Mouse (Mus musculus): Measurements from ENCODE around the gene Arl6. TPM values are rescaled to one million over a fixed set of nuclear protein-coding genes. Genes with fewer than 3 reads are reported as not detected.

Arl6 gene
- polyA plus RNA-seq, 1 experiment: 4.1 TPM

GRCm38 (mm10) chr16:59585706-59586244 is 53.4 kb downstream of the Arl6 start:
- H3K4me3 ChIP-seq (replicated peaks; ENCODE audit: control insufficient read depth, low read depth, low read length): no peak overlapping the region
- TF ChIP-seq CTCF (IDR thresholded peaks at IDR 0.05; ENCODE audit: control insufficient read depth, insufficient read depth, low read length) (no peak), POLR2A (IDR thresholded peaks at IDR 0.05; ENCODE audit: borderline replicate concordance, control insufficient read depth, low read depth, low read length) (no peak)
- no peaks in the 10 kb centered on the region; the same call in 1 of the 2 replicates for H3K4me1 ChIP-seq (ENCODE audit: control insufficient read depth, insufficient read depth, low read length)
- 83% methylated on average over 4 of the region's 4 CpGs for WGBS
- H3K27ac ChIP-seq (ENCODE audit: control insufficient read depth, insufficient read depth, low read depth, low read length, poor library complexity): no peak overlapping the region

- no peak for TF ChIP-seq POLR2A (IDR thresholded peaks at IDR 0.05; ENCODE audit: borderline replicate concordance, control insufficient read depth, low read depth, low read length)
- Histone ChIP-seq H3K4me3 (replicated peaks; ENCODE audit: control insufficient read depth, low read depth, low read length) (no peak overlapping the region), H3K4me1 (ENCODE audit: control insufficient read depth, insufficient read depth, low read length) (no peaks in the 10 kb centered on the region; the same call in 1 of the 2 replicates), H3K27ac (ENCODE audit: control insufficient read depth, insufficient read depth, low read depth, low read length, poor library complexity) (no peak overlapping the region)
- 57% methylated on average over 5 of the region's 5 CpGs for whole genome bisulfite sequencing
Observed at GRCm38 (mm10) chr16:59583515-59583914, 55.7 kb downstream of the Arl6 start.

GRCm38 (mm10) chr16:59579237-59579636 is 60.0 kb downstream of the Arl6 start:
- Histone ChIP-seq H3K27ac (ENCODE audit: control insufficient read depth, insufficient read depth, low read depth, low read length, poor library complexity) (no peak overlapping the region), H3K4me1 (ENCODE audit: control insufficient read depth, insufficient read depth, low read length) (no peaks in the 10 kb centered on the region), H3K4me3 (replicated peaks; ENCODE audit: control insufficient read depth, low read depth, low read length) (no peak overlapping the region)
- 58% methylated on average over 8 of the region's 8 CpGs for WGBS
- TF ChIP-seq CTCF (IDR thresholded peaks at IDR 0.05; ENCODE audit: control insufficient read depth, insufficient read depth, low read length): no peak
- no peak for TF ChIP-seq POLR2A (IDR thresholded peaks at IDR 0.05; ENCODE audit: borderline replicate concordance, control insufficient read depth, low read depth, low read length)

- Histone ChIP-seq H3K27ac (ENCODE audit: control insufficient read depth, insufficient read depth, low read depth, low read length, poor library complexity) (no peak overlapping the region), H3K4me3 (replicated peaks; ENCODE audit: control insufficient read depth, low read depth, low read length) (no peak overlapping the region), H3K4me1 (ENCODE audit: control insufficient read depth, insufficient read depth, low read length) (no peaks in the 10 kb centered on the region)
- no peak for TF ChIP-seq CTCF (IDR thresholded peaks at IDR 0.05; ENCODE audit: control insufficient read depth, insufficient read depth, low read length)
- no peak for TF ChIP-seq POLR2A (IDR thresholded peaks at IDR 0.05; ENCODE audit: borderline replicate concordance, control insufficient read depth, low read depth, low read length)
- WGBS: 87% methylated on average over 11 of the region's 11 CpGs
Observed at GRCm38 (mm10) chr16:59573961-59574360, 65.2 kb downstream of the Arl6 start.

- 85% methylated on average over 3 of the region's 3 CpGs for WGBS
Observed at GRCm38 (mm10) chr16:59572685-59573084, 66.5 kb downstream of the Arl6 start.

GRCm38 (mm10) chr16:59570807-59571206 is 68.4 kb downstream of the Arl6 start:
- no peak for TF ChIP-seq CTCF (IDR thresholded peaks at IDR 0.05; ENCODE audit: control insufficient read depth, insufficient read depth, low read length)
- no peak for TF ChIP-seq POLR2A (IDR thresholded peaks at IDR 0.05; ENCODE audit: borderline replicate concordance, control insufficient read depth, low read depth, low read length)
- Histone ChIP-seq H3K4me1 (ENCODE audit: control insufficient read depth, insufficient read depth, low read length) (no peaks in the 10 kb centered on the region; the same call in 1 of the 2 replicates), H3K4me3 (replicated peaks; ENCODE audit: control insufficient read depth, low read depth, low read length) (no peak overlapping the region), H3K27ac (ENCODE audit: control insufficient read depth, insufficient read depth, low read depth, low read length, poor library complexity) (no peak overlapping the region)
- WGBS: 77% methylated on average over 8 of the region's 8 CpGs

More at GRCm38 (mm10) chr16:59572685-59573084, 66.5 kb downstream of the Arl6 start:
- Histone ChIP-seq H3K27ac (ENCODE audit: control insufficient read depth, insufficient read depth, low read depth, low read length, poor library complexity) (no peak overlapping the region), H3K4me3 (replicated peaks; ENCODE audit: control insufficient read depth, low read depth, low read length) (no peak overlapping the region), H3K4me1 (ENCODE audit: control insufficient read depth, insufficient read depth, low read length) (no peaks in the 10 kb centered on the region; the same call in 1 of the 2 replicates)
- TF ChIP-seq POLR2A (IDR thresholded peaks at IDR 0.05; ENCODE audit: borderline replicate concordance, control insufficient read depth, low read depth, low read length) (no peak), CTCF (IDR thresholded peaks at IDR 0.05; ENCODE audit: control insufficient read depth, insufficient read depth, low read length) (no peak)

- WGBS: 79% methylated on average over 8 of the region's 8 CpGs
- H3K27ac ChIP-seq (ENCODE audit: control insufficient read depth, insufficient read depth, low read depth, low read length, poor library complexity): no peak overlapping the region
- no peaks in the 10 kb centered on the region; the same call in 1 of the 2 replicates for H3K4me1 ChIP-seq (ENCODE audit: control insufficient read depth, insufficient read depth, low read length)
- H3K4me3 ChIP-seq (replicated peaks; ENCODE audit: control insufficient read depth, low read depth, low read length): no peak overlapping the region
- no peak for TF ChIP-seq POLR2A (IDR thresholded peaks at IDR 0.05; ENCODE audit: borderline replicate concordance, control insufficient read depth, low read depth, low read length)
- no peak for TF ChIP-seq CTCF (IDR thresholded peaks at IDR 0.05; ENCODE audit: control insufficient read depth, insufficient read depth, low read length)
Observed at GRCm38 (mm10) chr16:59569837-59570236, 69.4 kb downstream of the Arl6 start.

- Histone ChIP-seq H3K4me3 (replicated peaks; ENCODE audit: control insufficient read depth, low read depth, low read length) (no peak overlapping the region), H3K4me1 (ENCODE audit: control insufficient read depth, insufficient read depth, low read length) (no peaks in the 10 kb centered on the region; the same call in 1 of the 2 replicates), H3K27ac (ENCODE audit: control insufficient read depth, insufficient read depth, low read depth, low read length, poor library complexity) (no peak overlapping the region)
- WGBS: 55% methylated on average over 10 of the region's 10 CpGs
- TF ChIP-seq CTCF (IDR thresholded peaks at IDR 0.05; ENCODE audit: control insufficient read depth, insufficient read depth, low read length) (no peak), POLR2A (IDR thresholded peaks at IDR 0.05; ENCODE audit: borderline replicate concordance, control insufficient read depth, low read depth, low read length) (no peak)
Observed at GRCm38 (mm10) chr16:59567721-59568381, 71.3 kb downstream of the Arl6 start.
